Mouse (Mus musculus): ENCODE data around the gene Slc35d3.

DNA sequence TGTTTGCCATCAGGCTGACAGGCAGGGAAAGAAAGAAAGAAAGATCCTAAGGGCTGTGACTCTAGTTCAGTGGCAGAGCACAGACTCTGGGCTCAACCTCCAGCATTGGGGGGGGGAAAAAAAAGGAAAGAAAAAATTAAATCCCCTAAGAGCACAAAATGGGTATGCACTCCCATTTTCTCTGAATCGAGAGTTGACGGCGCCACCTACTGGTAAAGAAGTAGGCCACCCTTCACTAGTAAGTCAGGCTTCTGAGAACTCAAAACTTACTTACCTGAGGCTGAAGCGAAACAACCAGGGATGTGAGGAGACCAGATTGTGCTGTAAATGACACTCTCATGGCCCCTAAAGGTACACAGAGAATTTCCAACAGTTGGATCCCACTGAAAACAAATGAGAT, 42.7 kb upstream of the Slc35d3 start:
- TF ChIP-seq HCFC1 (IDR thresholded peaks at IDR 0.05; ENCODE audit: borderline replicate concordance, insufficient read depth, low read length), result no peak
- TF ChIP-seq ZNF384 (IDR thresholded peaks at IDR 0.05; ENCODE audit: low read depth, low read length), result no peak
- no peak for TF ChIP-seq CHD2 (IDR thresholded peaks at IDR 0.05; ENCODE audit: low read depth, low read length)
- TF ChIP-seq ZC3H11A (IDR thresholded peaks at IDR 0.05; ENCODE audit: borderline replicate concordance, low read depth, low read length), result no peak
- TF ChIP-seq MAFK (IDR thresholded peaks at IDR 0.05; ENCODE audit: insufficient read depth, low read depth, low read length), result no peak
